Mouse (Mus musculus) limb, embryonic 10.5 days (tissue): ENCODE data around the gene Nat10. TPM values are rescaled to one million over a fixed set of nuclear protein-coding genes. Genes with fewer than 3 reads are reported as not detected.

Source experiments
- DNase-seq: peaks from one replicate; pipeline ENCODE4 v3.0.0-alpha.2; 2017; ENCODE audit warnings: low spot score
- H3K27ac ChIP-seq: fragments of 300-500 bp; sonication (generic); 2 replicates; pipeline ENCODE4 v1.5.1; 2016; ENCODE audit warnings: mild to moderate bottlenecking
- H3K27me3 ChIP-seq: fragments of 300-500 bp; sonication (generic); 2 replicates; pipeline ENCODE4 v1.6.1; 2016; ENCODE audit warnings: low read depth, mild to moderate bottlenecking; ENCODE audit not compliant: poor library complexity, severe bottlenecking
- H3K36me3 ChIP-seq: fragments of 300-500 bp; sonication (generic); 2 replicates; pipeline ENCODE4 v1.6.1; 2016; ENCODE audit warnings: mild to moderate bottlenecking, moderate library complexity
- H3K4me1 ChIP-seq: fragments of 300-500 bp; sonication (generic); 2 replicates; pipeline ENCODE4 v1.6.1; 2016
- H3K4me3 ChIP-seq: fragments of 300-500 bp; sonication (generic); 2 replicates; pipeline ENCODE4 v1.5.1; 2016; ENCODE audit warnings: mild to moderate bottlenecking, moderate library complexity
- H3K9me3 ChIP-seq: fragments of 300-500 bp; sonication (generic); replicated peaks from 2 replicates; pipeline ENCODE4 v1.6.1; 2016; ENCODE audit warnings: mild to moderate bottlenecking
- WGBS: fragments of 180-500 bp; shearing (Covaris S2); methylation state at CpG from one replicate; pipeline ENCODE4 v1.1.7; 2016; 5-methylcytosine and 5-hydroxymethylcytosine counted together
- polyA plus RNA-seq: library from polyadenylated mRNA; unstranded; fragments of >200 nt; fragmentation: Nextera tagmentation; extraction: Ambion mirVana; gene quantifications from 2 replicates; pipeline ENCODE4 v1.2.1, GENCODE M21; 2016

Nat10 gene
- polyA plus RNA-seq, 1 experiment from 2014 or later: 34.7 TPM

DNA sequence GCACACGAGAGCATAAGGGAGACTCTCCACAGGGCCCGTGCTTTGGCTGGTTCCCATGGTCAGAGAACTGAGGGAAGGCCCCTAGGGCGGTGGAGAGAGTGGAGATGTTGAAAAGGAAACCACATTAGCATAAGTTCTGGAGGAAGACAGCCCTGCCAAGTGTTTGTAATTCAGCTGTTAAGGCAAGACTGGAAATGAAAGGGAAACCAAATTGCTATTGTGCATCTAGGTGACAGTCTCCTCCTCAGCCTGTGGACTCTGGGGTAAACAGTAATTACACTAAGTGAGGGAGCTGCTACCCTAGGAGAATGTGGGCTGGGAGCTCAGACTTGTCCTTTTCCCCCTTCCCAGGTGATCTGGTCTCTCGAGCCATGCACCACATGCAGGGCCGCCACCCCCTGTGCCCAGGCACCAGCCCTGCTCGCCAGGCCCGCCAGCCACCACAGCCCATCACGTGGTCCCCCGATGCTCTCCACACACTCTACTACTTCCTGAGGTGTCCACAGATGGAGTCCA, 78.1 kb downstream of the Nat10 start:
- no peak for DNase-seq
- no peaks in the 10 kb centered on the region for H3K9me3 ChIP-seq
- H3K36me3 ChIP-seq: peaks cover 3% of the 10 kb centered on the region; the same call in 1 of the 2 replicates
- 83% methylated on average over 9 of the region's 9 CpGs for WGBS
- H3K4me3 ChIP-seq: no peak overlapping the region
- H3K4me1 ChIP-seq: peaks cover 60% of the 10 kb centered on the region
- 0 out of 2 replicates have a peak overlapping the region, but pooled peaks have one; percentile 28 for H3K27ac ChIP-seq
- H3K27me3 ChIP-seq: no peaks in the 10 kb centered on the region

GRCm38 (mm10) chr2:103682261-103682722, 78.8 kb downstream of the Nat10 start:
- no peaks in the 10 kb centered on the region for H3K9me3 ChIP-seq
- WGBS: 85% methylated on average over 9 of the region's 9 CpGs
- no peaks in the 10 kb centered on the region for H3K27me3 ChIP-seq
- peaks cover 67% of the 10 kb centered on the region for H3K4me1 ChIP-seq
- no peak overlapping the region for H3K27ac ChIP-seq
- no peak overlapping the region for H3K4me3 ChIP-seq
- peaks cover 3% of the 10 kb centered on the region; the same call in 1 of the 2 replicates for H3K36me3 ChIP-seq
- no peak for DNase-seq

DNA sequence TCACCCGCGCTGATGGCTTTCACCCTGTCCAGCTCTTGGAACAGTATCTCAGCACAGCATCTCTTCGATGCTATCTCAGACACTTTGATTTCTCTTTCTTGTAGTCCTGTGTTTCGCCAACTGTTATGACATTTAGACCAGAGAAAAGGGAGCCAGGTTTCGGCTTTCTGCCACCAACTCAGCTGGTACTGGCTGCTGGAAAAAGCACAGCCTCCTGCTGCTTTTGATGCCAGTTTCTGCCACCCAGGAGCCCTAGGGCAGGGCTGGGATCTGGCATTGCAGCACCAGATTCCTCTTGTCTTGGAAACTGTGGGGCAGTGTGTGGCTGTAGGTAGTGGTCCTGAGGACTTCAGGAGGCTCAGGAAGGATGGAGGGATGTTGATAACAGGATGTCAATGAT, 79.9 kb downstream of the Nat10 start:
- H3K4me1 ChIP-seq: peaks cover 74% of the 10 kb centered on the region

GRCm38 (mm10) chr2:103680364-103681110, 80.5 kb downstream of the Nat10 start:
- DNase-seq: no peak
- no peaks in the 10 kb centered on the region for H3K9me3 ChIP-seq
- no peaks in the 10 kb centered on the region for H3K27me3 ChIP-seq
- WGBS: 77% methylated on average over 9 of the region's 9 CpGs
- H3K36me3 ChIP-seq: 0 out of 2 replicates have a peak, but pooled peaks cover 3% of the 10 kb centered on the region
- H3K4me3 ChIP-seq: no peak overlapping the region
- peaks cover 71% of the 10 kb centered on the region for H3K4me1 ChIP-seq
- H3K27ac ChIP-seq: no peak overlapping the region

More for the DNA sequence above, 79.9 kb downstream of the Nat10 start:
- 90% methylated on average over 5 of the region's 5 CpGs for WGBS
- no peak overlapping the region for H3K27ac ChIP-seq
- H3K4me3 ChIP-seq: no peak overlapping the region
- H3K36me3 ChIP-seq: 0 out of 2 replicates have a peak, but pooled peaks cover 3% of the 10 kb centered on the region
- H3K27me3 ChIP-seq: no peaks in the 10 kb centered on the region
- no peaks in the 10 kb centered on the region for H3K9me3 ChIP-seq
- DNase-seq: no peak

GRCm38 (mm10) chr2:103678433-103678832, 82.6 kb downstream of the Nat10 start:
- no peaks in the 10 kb centered on the region for H3K9me3 ChIP-seq
- no peak overlapping the region for H3K4me3 ChIP-seq
- H3K27ac ChIP-seq: no peak overlapping the region; the same call in 1 of the 2 replicates
- 88% methylated on average over 6 of the region's 6 CpGs for WGBS
- H3K4me1 ChIP-seq: peaks cover 66% of the 10 kb centered on the region
- DNase-seq: no peak
- H3K36me3 ChIP-seq: no peaks in the 10 kb centered on the region
- no peaks in the 10 kb centered on the region for H3K27me3 ChIP-seq

GRCm38 (mm10) chr2:103677614-103678369, 83.3 kb downstream of the Nat10 start:
- H3K36me3 ChIP-seq: no peaks in the 10 kb centered on the region
- peaks cover 59% of the 10 kb centered on the region for H3K4me1 ChIP-seq
- no peaks in the 10 kb centered on the region for H3K9me3 ChIP-seq
- H3K27ac ChIP-seq: peak overlapping the region; percentile 66; the same call in 1 of the 2 replicates
- H3K27me3 ChIP-seq: no peaks in the 10 kb centered on the region
- DNase-seq: no peak
- no peak overlapping the region for H3K4me3 ChIP-seq
- WGBS: 84% methylated on average over 7 of the region's 7 CpGs

DNA sequence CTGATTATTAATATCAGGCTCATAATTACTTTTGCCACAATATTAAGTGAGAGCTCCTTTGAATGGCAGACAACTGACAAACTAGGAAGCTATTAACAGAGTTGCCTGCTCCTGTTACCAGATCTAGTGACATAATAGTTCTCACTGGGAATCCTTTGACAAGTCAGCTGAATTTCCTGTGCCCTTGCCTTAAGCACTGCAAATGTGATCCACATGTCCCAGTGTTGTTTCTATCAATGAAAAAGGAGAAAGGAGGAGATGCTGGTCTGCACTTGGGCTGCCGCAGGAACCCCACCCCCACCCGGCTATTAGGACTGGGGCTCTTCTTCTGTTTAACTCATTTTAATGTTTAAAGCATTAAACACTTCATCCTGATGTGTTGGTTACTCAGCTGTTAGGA, 84.3 kb downstream of the Nat10 start:
- peaks cover 49% of the 10 kb centered on the region for H3K4me1 ChIP-seq
- no peak for DNase-seq
- H3K27me3 ChIP-seq: no peaks in the 10 kb centered on the region
- H3K27ac ChIP-seq: peak overlapping the region; percentile 66; the same call in 1 of the 2 replicates
- no peak overlapping the region for H3K4me3 ChIP-seq
- 24% methylated on average over 2 of the region's 2 CpGs for WGBS
- H3K36me3 ChIP-seq: no peaks in the 10 kb centered on the region
- no peaks in the 10 kb centered on the region for H3K9me3 ChIP-seq

GRCm38 (mm10) chr2:103675391-103675790, 85.7 kb downstream of the Nat10 start:
- H3K27me3 ChIP-seq: no peaks in the 10 kb centered on the region
- 86% methylated on average over 5 of the region's 5 CpGs for WGBS
- no peak overlapping the region for H3K4me3 ChIP-seq
- peaks cover 46% of the 10 kb centered on the region for H3K4me1 ChIP-seq
- no peak overlapping the region; the same call in 1 of the 2 replicates for H3K27ac ChIP-seq
- no peaks in the 10 kb centered on the region for H3K9me3 ChIP-seq
- no peaks in the 10 kb centered on the region for H3K36me3 ChIP-seq
- no peak for DNase-seq

- peaks cover 49% of the 10 kb centered on the region for H3K4me1 ChIP-seq
- DNase-seq: no peak
- H3K27ac ChIP-seq: no peak overlapping the region
- H3K9me3 ChIP-seq: no peaks in the 10 kb centered on the region
- no peak overlapping the region for H3K4me3 ChIP-seq
- WGBS: 90% methylated on average over 4 of the region's 4 CpGs
- no peaks in the 10 kb centered on the region for H3K27me3 ChIP-seq
- no peaks in the 10 kb centered on the region for H3K36me3 ChIP-seq
Observed at GRCm38 (mm10) chr2:103673609-103674008, 87.5 kb downstream of the Nat10 start.

GRCm38 (mm10) chr2:103672573-103673119, 88.4 kb downstream of the Nat10 start:
- Histone ChIP-seq H3K27ac (no peak overlapping the region), H3K9me3 (no peaks in the 10 kb centered on the region), H3K4me1 (peaks cover 49% of the 10 kb centered on the region), H3K27me3 (no peaks in the 10 kb centered on the region), H3K36me3 (no peaks in the 10 kb centered on the region), H3K4me3 (no peak overlapping the region)
- WGBS: 82% methylated on average over 7 of the region's 7 CpGs
- DNase-seq: no peak
